Mouse (Mus musculus) kidney, adult 2 months (tissue): Measurements from ENCODE around the gene Ifna13.

ENCODE experiments used
- CTCF ChIP-seq: fragments of 200-500 bp; conservative IDR thresholded peaks from 2 replicates; pipeline ENCODE4 v1.5.1; 2011; ENCODE audit warnings: low read depth, mild to moderate bottlenecking, control low read depth, low read length, moderate library complexity, mixed read lengths; ENCODE audit not compliant: insufficient read depth, insufficient read length
- POLR2A ChIP-seq: fragments of 200-500 bp; IDR thresholded peaks from one replicate; pipeline ENCODE4 v1.6.1; 2011; ENCODE audit warnings: low read depth, low read length, control low read depth

DNA sequence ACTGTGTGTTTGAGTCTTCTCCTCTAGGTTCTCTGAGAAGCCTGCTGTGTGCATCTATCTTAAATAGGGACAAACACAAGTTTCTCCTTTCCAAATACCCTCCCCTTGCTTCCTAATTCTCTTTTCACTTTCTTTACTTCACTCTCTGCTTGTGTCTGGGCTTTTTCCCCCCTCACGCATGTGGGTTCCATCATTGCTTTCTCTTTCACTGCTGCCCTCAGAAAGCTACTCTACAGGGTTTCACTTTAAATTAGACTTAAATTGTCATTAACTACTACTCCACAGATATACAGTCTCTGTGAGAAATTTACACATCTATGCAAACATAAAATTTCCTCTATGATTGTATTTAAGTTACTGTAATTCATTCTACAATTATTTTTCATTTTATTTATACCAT, 39.6 kb upstream of the Ifna13 start, which contains the start of gene Ifna2:
- TF ChIP-seq POLR2A (no peak), CTCF (no peak)
